15 mouse cellular contexts compared by ENCODE assay signal in genomic region chr19:35164727-35165126, GRCm38 (mm10).
"Had no signal": no experiment of that assay in that cellular context is flagged by ENCODE, and none has a peak within 500 bp of the region (broad histone marks: within the 10 kb centered on the region; RNA-seq: fewer than 3 reads in every experiment).

No protein-coding gene starts in this region.

- H3K36me3 ChIP-seq: intestine, embryonic 15.5 days; kidney, embryonic 15.5 days; liver, embryonic 15.5 days; midbrain, embryonic 12.5 days; midbrain, embryonic 15.5 days had no signal

- H3K4me2 ChIP-seq: intestine, embryonic 15.5 days; kidney, embryonic 15.5 days; liver, embryonic 15.5 days; lung, embryonic 14.5 days; midbrain, embryonic 12.5 days; midbrain, embryonic 15.5 days had no signal

- H3K4me1 ChIP-seq: intestine, embryonic 15.5 days; kidney, embryonic 15.5 days; liver, embryonic 15.5 days; midbrain, embryonic 12.5 days; midbrain, embryonic 15.5 days had no signal

- DNase-seq: kidney, adult 11 months; kidney, adult 8-10 months; kidney, postnatal 10 days; kidney, postnatal 36 days; lung, embryonic 14.5 days; lung, postnatal 10 days; lung, postnatal 36 days; thymus, adult 18-20 months; thymus, postnatal 36 days had no signal

- H3K9ac ChIP-seq: intestine, embryonic 15.5 days; kidney, embryonic 15.5 days; liver, embryonic 15.5 days; lung, embryonic 14.5 days; midbrain, embryonic 12.5 days; midbrain, embryonic 15.5 days had no signal

- H3K27ac ChIP-seq: intestine, embryonic 15.5 days; kidney, embryonic 15.5 days; liver, embryonic 15.5 days; midbrain, embryonic 12.5 days; midbrain, embryonic 15.5 days had no signal

- H3K9me3 ChIP-seq: intestine, embryonic 15.5 days; kidney, embryonic 15.5 days; liver, embryonic 15.5 days; midbrain, embryonic 12.5 days; midbrain, embryonic 15.5 days had no signal

- ATAC-seq: intestine, embryonic 15.5 days; midbrain, embryonic 15.5 days had no signal

- H3K4me3 ChIP-seq: intestine, embryonic 15.5 days; kidney, embryonic 15.5 days; liver, embryonic 15.5 days; midbrain, embryonic 12.5 days; midbrain, embryonic 15.5 days; myocyte had no signal

- H3K27me3 ChIP-seq: intestine, embryonic 15.5 days; kidney, embryonic 15.5 days; liver, embryonic 15.5 days; midbrain, embryonic 12.5 days; midbrain, embryonic 15.5 days had no signal
